Mouse (Mus musculus): ENCODE results near the gene Rab34. TPM values are rescaled to one million over a fixed set of nuclear protein-coding genes. Genes with fewer than 3 reads are reported as not detected.

The Rab34 gene
- total RNA-seq (2023) = 0.81 to 1.8 TPM (median 1.6 TPM) in 3 of 4 replicates, not detected in the other

GRCm38 (mm10) chr11:78188331-78189233 is at the start of gene Rab34:
Gene Rab34, plus strand, starts transcription at chr11:78188430.

GRCm38 (mm10) chr11:78164924-78165760 is 23.1 kb upstream of the Rab34 start, which contains the start of gene Traf4:
Gene Traf4, minus strand, starts transcription at chr11:78165589.

GRCm38 (mm10) chr11:78176402-78176862 is 11.8 kb upstream of the Rab34 start, which contains the start of the genes Nek8 and Tlcd1:
Gene Nek8, minus strand, starts transcription at chr11:78176675.
Gene Tlcd1, plus strand, starts transcription at chr11:78176711.

GRCm38 (mm10) chr11:78182961-78183844 is 5.0 kb upstream of the Rab34 start, which contains the start of gene Rpl23a:
Gene Rpl23a, minus strand, starts transcription at chr11:78183584.

GRCm38 (mm10) chr11:78193113-78193512 is 4.9 kb downstream of the Rab34 start, which contains the start of gene Proca1:
Gene Proca1, plus strand, starts transcription at chr11:78193392.

Other genes starting within 250 kb of the Rab34 start
- 162 to 186 TPM (median 167 TPM) in 4 replicates for gene Phf12, start 205.7 kb upstream of the Rab34 start, total RNA-seq (2023)
- 0.63 to 0.98 TPM (median 0.91 TPM) in 4 replicates for gene Dhrs13, start 156.2 kb upstream of the Rab34 start, total RNA-seq (2023)
- gene Flot2, start 150.5 kb upstream of the Rab34 start, total RNA-seq (2023) = 11.9 to 17.5 TPM (median 14.8 TPM) in 4 replicates
- gene Eral1, start 108.0 kb upstream of the Rab34 start, total RNA-seq (2023) = 23.7 to 25.0 TPM (median 24.0 TPM) in 4 replicates
- gene Fam222b, start 93.8 kb upstream of the Rab34 start, total RNA-seq (2023) = 15.7 to 20.1 TPM (median 16.6 TPM) in 4 replicates
- 50.8 to 67.2 TPM (median 56.4 TPM) in 4 replicates for gene Traf4, start 22.8 kb upstream of the Rab34 start, total RNA-seq (2023)
- 16.5 to 22.9 TPM (median 19.9 TPM) in 4 replicates for gene Nek8, start 11.8 kb upstream of the Rab34 start, total RNA-seq (2023)
- 2.1 to 5.5 TPM (median 4.1 TPM) in 4 replicates for gene Tlcd1, start 11.7 kb upstream of the Rab34 start, total RNA-seq (2023)
- 2,528 to 2,656 TPM (median 2,571 TPM) in 4 replicates for gene Rpl23a, start 4.8 kb upstream of the Rab34 start, total RNA-seq (2023)
- gene Proca1, start 5.0 kb downstream of the Rab34 start, total RNA-seq (2023) = 0.63 TPM in 1 of 4 replicates, not detected in the others
- gene Sdf2, start 57.3 kb downstream of the Rab34 start, total RNA-seq (2023) = 54.3 to 61.5 TPM (median 58.9 TPM) in 4 replicates
- gene Supt6, start 57.6 kb downstream of the Rab34 start, total RNA-seq (2023) = 74.7 to 76.9 TPM (median 76.1 TPM) in 4 replicates
- 115 to 122 TPM (median 118 TPM) in 4 replicates for gene 2610507B11Rik, start 73.3 kb downstream of the Rab34 start, total RNA-seq (2023)
- 1.2 to 3.9 TPM (median 2.8 TPM) in 4 replicates for gene BC030499, start 102.4 kb downstream of the Rab34 start, total RNA-seq (2023)
- gene Spag5, start 113.1 kb downstream of the Rab34 start, total RNA-seq (2023) = 2.2 to 7.1 TPM (median 5.1 TPM) in 4 replicates
- 29.4 to 37.0 TPM (median 32.5 TPM) in 4 replicates for gene Aldoc, start 134.5 kb downstream of the Rab34 start, total RNA-seq (2023)
- 53.5 to 55.3 TPM (median 54.2 TPM) in 4 replicates for gene Pigs, start 140.0 kb downstream of the Rab34 start, total RNA-seq (2023)
- gene Unc119, start 155.1 kb downstream of the Rab34 start, total RNA-seq (2023) = 50.8 to 68.8 TPM (median 61.6 TPM) in 4 replicates
- not detected in 4 replicates for gene Foxn1, start 198.1 kb downstream of the Rab34 start, total RNA-seq (2023)
- gene Slc13a2, start 233.8 kb downstream of the Rab34 start, total RNA-seq (2023) = not detected in 4 replicates